Mouse (Mus musculus) forebrain, postnatal 0 days (tissue): ENCODE results near the gene Ptpn14. TPM values are rescaled to one million over a fixed set of nuclear protein-coding genes. Genes with fewer than 3 reads are reported as not detected.

Experiments used
- ATAC-seq: fragments of 200-750 bp; cut with Nextera tagmentation; 2 replicates; pipeline ENCODE4 v1.8.0; 2017; ENCODE audit warnings: mild to moderate bottlenecking, moderate library complexity
- DNase-seq: peaks from one replicate; pipeline ENCODE4 v3.0.0-alpha.2; 2015
- H3K27ac ChIP-seq: fragments of 300-500 bp; sonication (generic); 2 replicates; pipeline ENCODE4 v1.5.1; 2014; ENCODE audit warnings: low read depth, mild to moderate bottlenecking, antibody characterized with exemption, low read length, moderate library complexity, mixed read lengths
- H3K27me3 ChIP-seq: fragments of 300-500 bp; sonication (generic); 2 replicates; pipeline ENCODE4 v1.6.1; 2014; ENCODE audit warnings: mild to moderate bottlenecking, low read length, mixed read lengths; ENCODE audit not compliant: insufficient read depth
- H3K36me3 ChIP-seq: fragments of 300-500 bp; sonication (generic); 2 replicates; pipeline ENCODE4 v1.6.1; 2014; ENCODE audit warnings: mild to moderate bottlenecking, moderate library complexity; ENCODE audit not compliant: insufficient read depth
- H3K4me1 ChIP-seq: fragments of 300-500 bp; sonication (generic); 2 replicates; pipeline ENCODE4 v1.6.1; 2014; ENCODE audit warnings: antibody characterized with exemption; ENCODE audit not compliant: insufficient read depth
- H3K4me2 ChIP-seq: fragments of 300-500 bp; sonication (generic); 2 replicates; pipeline ENCODE4 v1.6.1; 2014; ENCODE audit warnings: low read depth, mild to moderate bottlenecking, moderate library complexity
- H3K4me3 ChIP-seq: fragments of 300-500 bp; sonication (generic); 2 replicates; pipeline ENCODE4 v1.5.1; 2014; ENCODE audit warnings: low read depth, low read length, mixed read lengths
- H3K9ac ChIP-seq: fragments of 300-500 bp; sonication (generic); 2 replicates; pipeline ENCODE4 v1.6.1; 2014; ENCODE audit warnings: mild to moderate bottlenecking
- H3K9me3 ChIP-seq: fragments of 300-500 bp; sonication (generic); 2 replicates; pipeline ENCODE4 v1.6.1; 2016; ENCODE audit warnings: low read length
- CTCF ChIP-seq: sonication (generic); IDR thresholded peaks from 2 replicates; pipeline ENCODE4 v1.5.1; 2016; ENCODE audit warnings: antibody characterized with exemption, control low read depth, low read depth
- WGBS: fragments of 180-500 bp; shearing (Covaris S2); extraction: QIAGEN DNeasy Blood & Tissue Kit; methylation state at CpG from one replicate; pipeline ENCODE4 v1.1.7; 2014; 5-methylcytosine and 5-hydroxymethylcytosine counted together
- polyA plus RNA-seq: library from polyadenylated mRNA; unstranded; fragments of >200 nt; fragmentation: Nextera tagmentation; extraction: Ambion mirVana; gene quantifications from 2 replicates; pipeline ENCODE4 v1.2.1, GENCODE M21; 2015
- total RNA-seq: library from RNA; depleted of rRNA; stranded (reverse); fragments of >200 nt; gene quantifications from 2 replicates; pipeline ENCODE4 v1.2.3, GENCODE M21; 2014; rRNA removed

The Ptpn14 gene
- total and polyA plus RNA-seq, 2 experiments from 2014 or later, result 0.98 to 3.9 TPM

DNA sequence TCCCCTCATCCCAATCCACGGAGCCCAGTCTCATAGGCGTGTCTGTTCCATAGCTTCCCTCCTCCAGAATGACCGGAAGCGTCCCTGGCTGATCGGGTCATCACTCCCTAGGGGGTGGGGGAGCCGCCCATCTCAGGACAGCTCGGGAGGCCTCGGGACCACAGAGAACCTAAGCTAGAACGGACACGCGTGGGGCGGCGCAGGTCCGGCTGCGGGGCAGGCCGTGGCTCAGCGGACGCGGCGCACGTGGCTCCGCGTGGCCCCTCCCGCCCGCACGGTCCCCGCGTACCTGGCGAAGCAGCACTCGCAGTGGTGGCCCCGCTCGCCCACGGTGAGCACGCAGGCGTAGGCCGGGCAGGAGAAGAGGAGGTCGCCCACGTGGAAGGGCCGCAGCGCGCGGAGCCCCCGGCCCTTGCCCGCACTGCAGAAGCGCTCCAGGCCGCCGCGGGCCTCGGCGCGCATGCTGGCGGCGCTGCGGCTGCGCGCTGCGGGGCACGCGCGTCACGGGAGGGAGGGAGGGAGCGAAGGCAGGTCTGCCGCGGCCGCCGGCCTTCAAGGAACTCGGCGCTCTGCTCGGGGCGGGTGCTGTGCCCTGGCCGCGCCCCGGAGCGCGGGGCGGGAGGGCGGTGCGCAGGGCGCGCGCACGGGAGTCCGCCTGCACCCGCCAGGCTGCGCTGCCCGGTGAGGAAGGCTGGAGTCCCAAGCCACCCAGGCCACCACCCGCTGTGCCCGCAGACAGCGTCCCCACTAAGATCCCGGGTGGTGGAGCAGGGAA is 193.9 kb downstream of the Ptpn14 start, which contains the start of gene Smyd2:
Gene Smyd2, minus strand, starts transcription at position 546 of the 775 bp plus-strand sequence.
- Histone ChIP-seq H3K9me3 (no peaks in the 10 kb centered on the region), H3K4me2 (peak within 1 kb of the TSS; percentile 95), H3K9ac (peak within 1 kb of the TSS; percentile 82), H3K27ac (peak within 1 kb of the TSS; percentile 50; the same call in 1 of the 2 replicates), H3K27me3 (no peaks in the 10 kb centered on the region), H3K4me1 (peaks cover 10% of the 10 kb centered on the region; the same call in 1 of the 2 replicates), H3K4me3 (peak within 1 kb of the TSS; percentile 68), H3K36me3 (no peaks in the 10 kb centered on the region)
- under 1% methylated on average over 64 of the region's 90 CpGs for WGBS
- DNase-seq (peak; percentile 86), ATAC-seq (peak; percentile 94)
- 0 out of 2 replicates have a peak, but pooled peaks have one; percentile 1 for TF ChIP-seq CTCF

GRCm38 (mm10) chr1:189922721-189923120 is 194.7 kb downstream of the Ptpn14 start:
- H3K27me3 ChIP-seq, result no peaks in the 10 kb centered on the region
- ATAC-seq (no peak), DNase-seq (no peak)
- H3K4me1 ChIP-seq, result peaks cover 10% of the 10 kb centered on the region; the same call in 1 of the 2 replicates
- H3K9ac ChIP-seq, result peak overlapping the region; percentile 82; the same call in 1 of the 2 replicates
- peak overlapping the region; percentile 95 for H3K4me2 ChIP-seq
- WGBS, result 17% methylated on average over 9 of the region's 9 CpGs
- no peak overlapping the region for H3K27ac ChIP-seq
- no peaks in the 10 kb centered on the region for H3K9me3 ChIP-seq
- no peaks in the 10 kb centered on the region for H3K36me3 ChIP-seq
- peak overlapping the region; percentile 68 for H3K4me3 ChIP-seq
- no peak for TF ChIP-seq CTCF

DNA sequence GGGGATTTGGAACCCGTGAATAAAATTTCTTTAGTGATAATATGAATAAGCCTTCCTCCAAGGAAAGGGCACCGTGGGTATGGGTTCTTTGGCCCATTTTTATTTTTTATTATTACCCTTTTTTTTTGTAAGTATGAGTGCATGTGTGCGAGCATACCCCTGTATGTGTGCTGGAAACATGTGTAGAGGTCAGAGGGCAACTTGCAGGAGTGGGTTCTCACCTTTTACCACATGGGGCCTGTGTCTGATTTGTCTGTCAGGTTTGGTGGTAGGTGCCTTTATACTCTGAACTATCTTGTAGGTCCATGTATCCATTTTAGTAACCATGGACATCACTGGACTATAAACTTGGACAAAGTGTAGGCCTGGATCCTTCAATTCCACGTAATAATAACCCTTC is 195.1 kb downstream of the Ptpn14 start:
- 70% methylated on average over 4 of the region's 4 CpGs for WGBS
- no peak overlapping the region for H3K27ac ChIP-seq
- peaks cover 10% of the 10 kb centered on the region; the same call in 1 of the 2 replicates for H3K4me1 ChIP-seq
- H3K27me3 ChIP-seq, result no peaks in the 10 kb centered on the region
- DNase-seq (no peak), ATAC-seq (no peak)
- no peak overlapping the region; the same call in 1 of the 2 replicates for H3K4me2 ChIP-seq
- no peaks in the 10 kb centered on the region for H3K9me3 ChIP-seq
- no peaks in the 10 kb centered on the region for H3K36me3 ChIP-seq
- H3K4me3 ChIP-seq, result no peak overlapping the region
- no peak for TF ChIP-seq CTCF
- no peak overlapping the region for H3K9ac ChIP-seq

DNA sequence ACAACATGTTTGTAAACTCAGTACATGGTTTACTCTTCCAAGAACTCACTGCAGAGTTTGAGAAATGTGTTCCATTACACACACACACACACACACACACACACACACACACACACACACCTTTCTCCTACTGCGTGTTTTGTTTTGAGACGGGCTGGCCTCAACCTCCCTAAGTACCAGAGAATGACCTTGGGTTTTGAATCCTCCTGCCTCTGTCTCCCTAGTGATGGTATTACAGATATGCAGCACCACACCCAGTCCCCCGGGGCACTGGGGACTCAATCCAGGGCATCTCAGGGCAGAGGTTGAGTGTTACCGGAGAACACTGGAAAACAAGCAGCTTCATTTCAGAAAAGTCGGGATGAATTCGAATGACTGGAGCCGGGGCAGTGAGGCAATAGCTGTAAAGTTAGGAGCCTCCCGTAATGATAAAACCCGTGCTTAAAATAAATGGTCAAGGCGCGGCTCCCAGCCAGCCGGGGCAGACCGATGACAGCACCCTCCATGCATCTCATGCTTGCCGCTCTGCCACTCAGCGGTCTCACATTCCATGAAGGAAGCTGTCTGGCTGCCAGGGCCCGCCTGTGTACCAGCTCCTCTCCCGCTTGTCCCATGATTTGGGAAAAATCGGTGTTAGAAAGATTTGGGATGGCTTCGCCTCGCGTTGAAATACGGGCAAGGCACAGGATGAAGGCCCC is 196.0 kb downstream of the Ptpn14 start:
- Histone ChIP-seq H3K9ac (no peak overlapping the region), H3K27ac (no peak overlapping the region), H3K9me3 (no peaks in the 10 kb centered on the region), H3K4me2 (no peak overlapping the region), H3K27me3 (no peaks in the 10 kb centered on the region), H3K4me3 (no peak overlapping the region), H3K4me1 (peaks cover 10% of the 10 kb centered on the region; the same call in 1 of the 2 replicates), H3K36me3 (no peaks in the 10 kb centered on the region)
- ATAC-seq (no peak), DNase-seq (no peak)
- WGBS, result 82% methylated on average over 22 of the region's 22 CpGs
- TF ChIP-seq CTCF, result no peak

DNA sequence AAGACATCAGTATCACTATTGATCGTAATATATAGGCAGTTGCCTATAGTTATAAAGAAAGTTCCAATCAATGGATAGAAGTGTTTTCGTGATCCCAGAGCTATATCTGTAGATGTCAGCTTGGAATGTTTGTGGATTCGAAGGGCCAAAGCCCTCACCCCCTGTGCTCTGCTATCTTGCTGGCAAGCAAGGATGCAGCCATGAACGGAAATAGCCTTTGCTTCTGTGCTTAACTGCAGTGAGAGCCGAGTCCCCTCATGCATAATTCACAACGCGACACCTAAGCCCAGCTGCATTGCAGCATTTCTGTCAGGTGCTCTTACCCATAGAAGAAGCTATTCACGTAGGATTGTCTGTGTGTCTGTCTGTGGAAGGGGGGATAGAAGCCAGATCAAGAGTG is 198.2 kb downstream of the Ptpn14 start:
- no peaks in the 10 kb centered on the region for H3K27me3 ChIP-seq
- 63% methylated on average over 8 of the region's 8 CpGs for WGBS
- no peak overlapping the region for H3K9ac ChIP-seq
- ATAC-seq (no peak), DNase-seq (no peak)
- H3K9me3 ChIP-seq, result no peaks in the 10 kb centered on the region
- H3K4me2 ChIP-seq, result no peak overlapping the region
- no peaks in the 10 kb centered on the region for H3K36me3 ChIP-seq
- H3K4me3 ChIP-seq, result no peak overlapping the region
- no peak for TF ChIP-seq CTCF
- no peak overlapping the region for H3K27ac ChIP-seq
- H3K4me1 ChIP-seq, result peaks cover 7% of the 10 kb centered on the region; the same call in 1 of the 2 replicates

Other genes with a start within 250 kb of the Ptpn14 start
- gene Cenpf, start 40.2 kb upstream of the Ptpn14 start, total RNA-seq, result 3.0 and 6.4 TPM in 2 replicates
- gene Cenpf, start 40.2 kb upstream of the Ptpn14 start, polyA plus RNA-seq, result 9.0 and 14.5 TPM in 2 replicates
- 75.9 and 87.2 TPM in 2 replicates for gene Smyd2, start 194.1 kb downstream of the Ptpn14 start, total RNA-seq
- 109 and 116 TPM in 2 replicates for gene Smyd2, start 194.1 kb downstream of the Ptpn14 start, polyA plus RNA-seq